Mouse (Mus musculus): ENCODE measurements around the gene Lamtor2.

DNA sequence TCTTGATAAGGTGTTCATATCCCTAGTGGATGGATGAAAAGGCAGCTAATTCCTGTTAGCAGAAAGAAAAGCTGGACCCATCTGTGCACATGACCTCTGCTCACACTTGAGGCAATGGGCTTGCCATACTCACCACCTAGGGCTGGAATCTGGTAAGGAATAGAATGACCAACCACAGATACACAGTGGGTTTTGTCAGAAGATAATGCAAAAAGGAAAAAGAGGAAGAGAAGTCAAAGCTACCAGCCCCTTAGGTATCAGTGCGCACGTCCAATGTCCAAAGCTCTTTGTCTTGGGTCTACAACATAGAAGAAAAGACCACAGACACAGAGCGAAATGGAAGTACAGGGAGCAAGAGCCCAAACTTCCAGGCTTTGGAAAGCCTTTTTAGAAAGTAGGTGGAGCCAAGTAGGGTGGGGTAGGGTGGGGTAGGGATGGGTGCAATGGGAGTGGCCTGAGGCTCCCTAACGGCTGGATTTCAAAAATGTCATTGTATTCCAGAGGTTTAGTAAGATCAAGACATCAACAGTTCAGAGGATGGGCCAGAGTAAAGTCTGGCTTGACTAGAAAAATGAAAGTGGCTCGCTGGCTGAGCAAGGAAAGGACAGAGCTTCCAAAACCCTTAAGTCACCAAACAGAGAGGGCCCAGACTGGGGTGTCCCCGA lies 51.4 kb downstream of the Lamtor2 start:
- TF ChIP-seq CTCF (IDR thresholded peaks at IDR 0.05 in 2 of 3, conservative IDR thresholded peaks at IDR 0.05 in 1 of 3; ENCODE audit: control insufficient read depth in 1 of 3, insufficient read depth in 1 of 3, low read depth in 2 of 3, low read length in 3 of 3, poor library complexity in 1 of 3, severe bottlenecking in 1 of 3) (no peak), USF2 (IDR thresholded peaks at IDR 0.05; ENCODE audit: borderline replicate concordance in 1 of 2, insufficient read depth in 1 of 2, low read depth in 1 of 2, low read length in 2 of 2) (no peak), GATA1 (IDR thresholded peaks at IDR 0.05; ENCODE audit: low read depth, low read length) (peak; percentile 77), MXI1 (IDR thresholded peaks at IDR 0.05; ENCODE audit: low read depth, low read length) (peak; percentile 57; the same call in 1 of the 2 replicates), POLR2AphosphoS5 (IDR thresholded peaks at IDR 0.05; ENCODE audit: borderline replicate concordance, low read depth, low read length) (no peak), NELFE (IDR thresholded peaks at IDR 0.05; ENCODE audit: low read depth, low read length) (peak; percentile 57)

All from MEL (cell line).